Mouse (Mus musculus) natural killer cell, adult 2 months (primary cell): ENCODE results near the gene Nudt19.
A peak's percentile ranks its signal among the peaks of the same experiment; 100 is the strongest.
"Not testable (repeated sequence)": the region's sequence is repeated elsewhere in the genome, so short reads cannot be mapped to it uniquely, and the experiment has no call there.

Experiments
- DNase-seq, 2 experiments: peaks; one replicate each; pipeline ENCODE4 v3.0.0; 2022; ENCODE audit warnings: low spot score in 2 of 2

Gene Nudt19

GRCm38 (mm10) chr7:35565965-35566364, 9.9 kb upstream of the Nudt19 start:
- DNase-seq: not testable (repeated sequence)

- DNase-seq: not testable (repeated sequence)
Measured at GRCm38 (mm10) chr7:35564872-35565271, 8.8 kb upstream of the Nudt19 start.

- no peak for DNase-seq
Measured at GRCm38 (mm10) chr7:35564067-35564865, 8.2 kb upstream of the Nudt19 start.

- no peak for DNase-seq
Measured at GRCm38 (mm10) chr7:35563071-35563470, 7.0 kb upstream of the Nudt19 start.

GRCm38 (mm10) chr7:35559838-35560237, 3.7 kb upstream of the Nudt19 start:
- DNase-seq: no peak

- no peak for DNase-seq
Measured at GRCm38 (mm10) chr7:35558681-35559080, 2.6 kb upstream of the Nudt19 start.

GRCm38 (mm10) chr7:35557577-35557976, 1.5 kb upstream of the Nudt19 start:
- no peak for DNase-seq

GRCm38 (mm10) chr7:35556905-35557304, 801 bp upstream of the Nudt19 start:
- no peak for DNase-seq

- peak; percentile 86 to 90 for DNase-seq
Measured at GRCm38 (mm10) chr7:35555224-35556204, 590 bp downstream of the Nudt19 start.

- DNase-seq: peak in 1 of 2 experiments; percentile 7
Measured at GRCm38 (mm10) chr7:35554605-35555175, 1.4 kb downstream of the Nudt19 start.

- DNase-seq: peak in 1 of 2 experiments; percentile 33
Measured at GRCm38 (mm10) chr7:35553751-35554604, 2.1 kb downstream of the Nudt19 start.

GRCm38 (mm10) chr7:35545881-35546280, 10.2 kb downstream of the Nudt19 start:
- DNase-seq: peak; percentile 44 to 57

GRCm38 (mm10) chr7:35537562-35537961, 18.5 kb downstream of the Nudt19 start, which contains the start of gene Tdrd12:
TSS of gene Tdrd12 (minus strand) at chr7:35537745.
- no peak for DNase-seq

- no peak for DNase-seq
Measured at GRCm38 (mm10) chr7:35535750-35536512, 20.2 kb downstream of the Nudt19 start.

- not testable (repeated sequence) for DNase-seq
Measured at GRCm38 (mm10) chr7:35530544-35530943, 25.6 kb downstream of the Nudt19 start.

- DNase-seq: no peak
Measured at GRCm38 (mm10) chr7:35530026-35530425, 26.1 kb downstream of the Nudt19 start.

GRCm38 (mm10) chr7:35526795-35527194, 29.3 kb downstream of the Nudt19 start:
- DNase-seq: no peak

GRCm38 (mm10) chr7:35501995-35502394, 54.1 kb downstream of the Nudt19 start:
- DNase-seq: no peak

- no peak for DNase-seq
Measured at GRCm38 (mm10) chr7:35497516-35497915, 58.6 kb downstream of the Nudt19 start.
